Mouse (Mus musculus): ENCODE measurements around the gene Hspg2.

Hspg2 gene

DNA sequence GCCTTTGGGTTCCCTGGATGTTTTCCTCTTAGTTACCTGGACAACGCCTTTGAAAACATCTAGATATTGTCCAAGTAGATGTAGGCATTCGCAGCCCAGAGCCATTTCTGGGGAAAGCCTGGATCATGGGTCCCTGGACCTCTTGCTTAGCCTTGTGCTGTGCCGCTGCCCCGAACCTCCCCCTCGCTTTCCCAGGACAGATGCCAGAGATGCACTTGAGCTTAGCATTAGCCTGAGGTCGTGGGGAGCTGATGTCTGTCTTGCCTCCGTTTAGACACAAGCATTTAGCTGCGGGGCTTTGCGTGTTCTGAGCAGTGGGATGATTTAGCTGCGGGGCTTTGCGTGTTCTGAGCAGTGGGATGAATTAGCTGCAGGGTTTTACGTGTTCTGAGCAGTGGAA is 31.6 kb downstream of the Hspg2 start:
- DNase-seq (ENCODE audit: low spot score in 2 of 2) = no peak

DNA sequence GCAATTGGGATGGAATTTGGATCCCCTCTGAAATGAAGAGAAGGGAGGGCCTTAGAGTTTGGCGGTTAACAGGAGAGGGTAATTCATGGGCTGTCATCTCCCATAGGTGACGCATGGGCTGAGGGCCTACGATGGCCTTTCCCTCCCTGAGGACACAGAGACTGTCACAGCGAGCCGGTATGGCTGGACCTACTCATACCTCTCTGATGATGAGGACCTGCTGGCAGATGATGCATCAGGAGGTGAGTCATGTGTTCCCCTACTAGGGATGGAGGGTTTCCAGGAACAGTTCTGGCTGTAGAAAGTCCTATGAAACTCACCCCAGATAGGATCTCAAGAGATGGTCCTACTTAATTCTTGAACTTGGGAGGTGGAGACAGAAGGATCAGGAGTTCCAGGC is 32.4 kb downstream of the Hspg2 start:
- no peak for DNase-seq (ENCODE audit: low spot score in 2 of 2)

DNA sequence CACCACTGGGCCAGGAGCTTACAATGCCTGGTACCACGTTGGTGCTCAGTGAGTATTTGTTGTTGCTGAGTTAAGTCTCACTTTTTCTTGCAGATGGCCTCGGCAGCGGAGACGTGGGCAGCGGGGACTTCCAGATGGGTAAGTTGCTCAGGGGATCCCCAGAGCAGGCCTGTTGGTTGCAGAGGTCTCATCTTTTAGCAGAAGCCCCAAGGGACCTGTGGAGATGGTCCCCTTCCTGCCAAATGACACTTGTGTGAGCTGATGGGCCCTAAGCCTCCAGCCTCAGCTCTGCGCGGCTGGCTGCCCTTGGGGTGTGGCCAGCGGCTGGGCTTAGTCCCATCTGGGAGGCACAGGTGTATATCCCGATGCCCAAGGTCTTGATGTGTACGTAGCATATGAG is 33.6 kb downstream of the Hspg2 start:
- no peak for DNase-seq (ENCODE audit: low spot score in 2 of 2)

DNA sequence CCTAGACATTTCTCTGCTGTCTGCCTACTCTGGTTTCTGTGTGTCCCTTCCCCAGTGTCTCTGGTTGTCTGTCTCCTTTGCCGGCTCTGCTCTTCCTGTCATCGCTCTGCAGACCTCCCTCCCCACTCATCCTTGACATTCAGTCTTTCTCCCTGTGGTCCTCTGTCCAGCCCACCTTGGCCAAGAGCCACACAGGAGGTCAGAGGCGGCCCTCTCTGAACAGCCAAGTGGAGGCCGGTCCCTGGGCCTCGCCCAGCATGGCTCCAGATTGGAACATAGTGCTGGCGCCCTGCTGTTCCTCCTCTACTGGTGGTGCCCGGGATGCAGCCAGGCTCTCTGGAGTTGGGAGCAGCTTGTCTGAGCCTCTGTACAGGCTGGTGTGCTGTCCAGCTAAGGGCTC is 34.2 kb downstream of the Hspg2 start:
- no peak for DNase-seq (ENCODE audit: low spot score in 2 of 2)

DNA sequence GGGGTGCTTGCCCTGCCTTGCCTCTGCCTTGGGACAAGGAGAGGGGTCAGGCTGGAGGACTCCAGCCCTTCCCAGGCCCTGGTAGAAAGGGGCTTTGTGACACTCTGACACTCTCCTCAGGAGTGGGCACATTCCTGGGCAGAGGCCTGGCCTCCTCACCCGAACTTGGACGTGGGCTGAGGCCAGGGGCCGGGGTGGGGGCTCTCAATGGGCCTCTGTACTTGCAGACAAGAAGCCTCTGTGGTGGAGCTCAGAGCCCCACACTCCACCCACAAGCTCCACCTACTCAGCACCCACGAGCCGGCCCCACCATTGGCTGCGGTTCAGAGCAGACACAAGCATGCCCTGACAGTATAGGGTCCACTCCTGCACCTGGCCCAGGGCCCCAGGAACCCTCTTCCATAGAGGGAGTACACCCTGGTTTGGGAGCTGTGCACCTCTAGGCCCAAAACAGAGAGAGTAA is 35.0 kb downstream of the Hspg2 start:
- DNase-seq (ENCODE audit: low spot score in 2 of 2) = peak; percentile 8 to 14

DNA sequence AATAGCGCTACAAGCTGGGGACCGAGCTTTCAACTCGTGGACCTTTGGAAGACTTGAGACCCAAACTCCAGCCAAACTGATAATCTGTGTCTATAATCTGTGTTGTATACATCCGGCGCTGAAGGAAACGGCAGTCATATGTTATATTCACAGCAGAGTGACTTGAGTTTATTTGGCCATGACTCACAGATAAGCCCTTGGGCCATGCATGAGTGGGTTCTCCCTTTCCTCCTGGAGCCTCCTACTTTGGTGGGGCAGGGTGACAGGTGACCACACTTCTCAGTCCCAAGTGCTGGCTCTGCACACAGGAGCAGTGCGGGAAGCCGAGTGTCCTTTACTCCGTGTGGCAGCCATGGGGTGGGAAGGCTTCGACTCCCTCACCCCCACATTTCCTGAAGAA is 38.1 kb downstream of the Hspg2 start:
- DNase-seq (ENCODE audit: low spot score in 2 of 2) = no peak

DNA sequence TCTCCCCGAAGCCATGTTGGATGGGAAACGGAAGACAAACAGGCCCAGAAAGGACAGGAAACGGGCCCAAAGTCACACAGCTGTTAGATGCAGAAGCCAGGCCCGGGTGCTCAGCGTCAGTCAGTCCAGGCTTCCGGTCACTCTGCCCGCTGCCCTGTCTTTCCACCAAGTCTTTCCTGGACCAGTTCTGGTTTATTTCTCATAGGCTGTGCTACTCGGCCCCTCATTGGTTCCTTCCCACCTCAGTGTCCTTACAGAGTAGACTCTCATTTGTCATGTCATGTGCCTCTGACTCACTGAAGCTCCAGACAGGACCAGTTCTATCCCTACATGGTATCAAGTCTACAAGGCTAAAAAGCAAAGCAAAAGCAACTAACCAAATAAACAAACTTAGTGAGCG is 41.0 kb downstream of the Hspg2 start:
- DNase-seq (ENCODE audit: low spot score in 2 of 2) = no peak

DNA sequence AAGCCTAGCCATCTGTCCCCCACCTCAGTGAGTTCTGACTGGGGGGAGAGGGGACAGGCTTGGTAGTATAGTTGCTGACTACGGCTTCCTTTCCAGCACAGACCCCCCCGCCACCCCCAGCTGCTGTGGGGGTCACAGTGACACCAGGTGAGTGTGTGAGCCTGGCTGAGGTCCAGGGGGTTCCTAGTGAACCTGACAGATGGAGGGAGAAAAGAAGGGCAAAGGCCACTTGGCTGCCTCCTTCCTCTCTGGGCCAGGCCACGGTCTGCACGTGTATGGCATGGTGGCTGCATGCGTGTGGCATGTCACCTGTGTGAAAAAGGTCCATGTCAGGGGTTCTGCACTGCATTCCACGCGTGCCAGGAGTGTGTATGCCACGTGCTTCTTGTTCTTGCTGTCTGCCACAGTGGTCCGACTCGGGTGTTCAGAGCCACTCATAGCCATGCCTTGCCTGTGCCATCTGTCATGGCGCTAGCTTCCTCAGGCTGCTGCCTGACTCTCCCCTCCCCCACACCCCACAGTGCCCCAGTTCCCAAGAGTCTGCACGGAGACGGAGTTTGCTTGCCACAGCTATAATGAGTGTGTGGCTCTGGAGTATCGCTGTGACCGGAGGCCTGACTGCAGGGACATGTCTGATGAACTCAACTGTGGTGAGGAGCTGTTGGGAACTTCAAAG is 41.6 kb downstream of the Hspg2 start:
- DNase-seq (ENCODE audit: low spot score in 2 of 2) = no peak

DNA sequence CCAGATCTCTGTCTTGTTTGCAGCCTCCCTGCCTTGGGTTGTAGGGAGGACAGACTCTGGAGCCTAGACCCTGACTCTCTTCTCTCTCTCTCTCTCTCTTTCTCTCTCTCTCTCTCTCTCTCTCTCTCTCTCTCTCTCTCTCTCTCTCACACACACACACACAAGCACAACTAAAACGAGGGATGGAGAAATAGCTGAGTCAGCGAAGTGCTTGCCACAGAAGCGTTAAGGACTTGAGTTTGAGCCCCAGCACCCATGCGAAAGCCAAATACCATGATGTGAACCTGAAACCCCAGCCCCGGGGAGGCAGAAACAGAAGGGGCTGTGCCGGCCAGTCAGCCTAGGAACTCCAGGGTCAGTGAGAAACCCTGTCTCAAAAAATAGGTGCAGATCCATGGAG is 44.3 kb downstream of the Hspg2 start:
- no peak for DNase-seq (ENCODE audit: low spot score in 2 of 2)

DNA sequence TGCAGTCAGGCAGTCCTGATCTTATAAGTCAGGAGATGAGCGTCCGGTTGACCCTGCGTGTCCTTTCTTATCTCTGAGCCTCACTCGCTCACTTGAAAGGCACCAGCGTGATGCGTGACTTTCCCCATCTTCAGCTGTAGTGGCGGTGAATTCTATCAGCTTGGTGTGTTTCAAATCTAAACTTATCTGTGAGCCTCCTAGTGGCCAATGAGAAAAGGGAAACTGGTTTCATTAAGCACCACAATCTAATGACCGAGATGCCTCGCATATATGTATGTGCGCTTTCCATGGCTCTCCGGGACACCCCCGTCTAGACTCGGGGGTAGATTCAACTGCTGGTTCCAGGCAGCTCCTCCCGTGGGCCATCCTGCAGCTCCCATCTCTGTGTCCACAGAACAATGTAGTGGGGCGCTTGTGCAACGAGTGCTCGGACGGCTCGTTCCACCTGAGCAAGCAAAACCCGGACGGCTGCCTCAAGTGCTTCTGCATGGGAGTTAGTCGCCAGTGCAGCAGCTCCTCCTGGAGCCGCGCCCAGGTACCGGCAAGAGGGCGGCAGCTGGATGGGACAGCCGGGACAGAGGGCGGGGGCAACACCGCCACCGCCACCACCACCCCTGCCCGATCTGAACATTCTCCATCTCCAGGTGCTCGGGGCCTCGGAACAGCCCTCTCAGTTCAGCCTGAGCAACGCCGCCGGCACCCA is 49.6 kb downstream of the Hspg2 start:
- DNase-seq (ENCODE audit: low spot score in 2 of 2) = no peak

DNA sequence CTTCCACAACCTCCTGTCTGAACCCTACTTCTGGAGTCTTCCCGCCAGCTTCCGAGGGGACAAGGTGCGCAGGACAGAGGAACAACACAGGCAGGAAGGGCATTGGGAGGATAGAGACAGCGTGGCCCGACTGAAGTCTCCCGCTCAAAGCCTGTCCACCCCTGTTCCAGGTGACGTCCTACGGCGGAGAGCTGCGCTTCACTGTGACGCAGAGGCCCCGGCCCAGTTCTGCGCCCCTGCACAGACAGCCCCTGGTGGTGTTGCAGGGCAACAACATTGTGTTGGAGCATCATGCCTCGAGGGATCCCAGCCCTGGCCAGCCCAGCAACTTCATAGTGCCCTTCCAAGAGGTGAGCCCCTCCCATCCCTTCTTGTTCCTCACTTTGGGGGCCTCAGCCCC is 50.2 kb downstream of the Hspg2 start:
- DNase-seq (ENCODE audit: low spot score in 2 of 2) = no peak

DNA sequence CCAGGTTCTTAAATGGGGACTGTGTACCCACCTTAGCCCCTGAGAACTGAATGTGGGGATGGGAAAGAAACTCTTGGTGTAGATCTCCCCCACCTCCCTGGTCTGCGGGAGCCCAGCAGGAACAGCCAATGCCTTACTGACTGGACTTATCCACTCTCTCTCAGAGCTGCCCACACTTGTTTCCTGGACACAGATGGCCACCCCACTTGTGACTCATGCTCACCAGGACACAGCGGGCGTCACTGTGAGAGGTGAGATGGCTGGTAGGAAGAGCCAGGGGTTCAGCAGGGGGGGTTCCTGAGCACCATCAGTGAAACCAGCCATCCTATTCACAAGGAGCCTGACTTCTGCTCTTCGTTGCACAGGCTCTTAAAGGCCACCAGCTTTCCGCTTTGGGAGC is 51.8 kb downstream of the Hspg2 start:
- DNase-seq (ENCODE audit: low spot score in 2 of 2) = peak in 1 of 2 experiments; percentile 11

DNA sequence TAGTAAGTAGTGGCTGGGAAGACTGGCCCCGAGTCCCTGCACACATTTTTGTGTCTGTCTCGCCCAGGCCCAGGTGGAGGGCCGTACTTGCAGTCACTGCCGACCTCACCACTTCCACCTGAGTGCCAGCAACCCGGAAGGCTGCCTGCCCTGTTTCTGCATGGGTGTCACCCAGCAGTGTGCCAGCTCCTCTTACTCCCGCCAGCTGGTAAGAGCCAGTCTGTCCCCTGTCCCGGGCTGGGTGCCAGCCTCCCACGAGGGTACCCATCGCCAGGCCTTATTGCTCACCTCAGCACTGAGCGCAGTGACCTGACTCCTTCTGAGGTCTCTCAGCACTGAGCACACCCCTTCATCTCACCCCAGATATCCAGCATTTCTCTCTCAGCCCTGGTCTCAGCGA is 53.4 kb downstream of the Hspg2 start:
- no peak for DNase-seq (ENCODE audit: low spot score in 2 of 2)

DNA sequence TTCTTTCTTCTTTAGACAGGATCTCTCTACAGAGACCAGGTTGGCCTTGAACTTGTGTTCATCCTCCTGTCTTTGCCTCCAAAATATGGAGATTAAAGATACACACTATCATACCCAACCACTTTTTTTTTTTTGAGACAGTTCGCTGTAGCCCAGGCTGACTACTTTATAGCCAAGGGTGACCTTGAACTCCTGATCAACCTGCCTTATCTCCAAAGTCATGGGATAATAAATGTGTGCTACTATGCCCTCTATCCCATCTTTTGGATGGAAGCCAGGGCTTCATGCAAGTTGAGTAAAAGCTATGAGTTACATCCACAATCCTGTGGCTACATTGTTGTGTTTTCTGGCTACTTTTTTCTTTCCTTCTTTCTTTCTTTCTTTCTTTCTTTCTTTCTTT is 56.9 kb downstream of the Hspg2 start:
- no peak for DNase-seq (ENCODE audit: low spot score in 2 of 2)

DNA sequence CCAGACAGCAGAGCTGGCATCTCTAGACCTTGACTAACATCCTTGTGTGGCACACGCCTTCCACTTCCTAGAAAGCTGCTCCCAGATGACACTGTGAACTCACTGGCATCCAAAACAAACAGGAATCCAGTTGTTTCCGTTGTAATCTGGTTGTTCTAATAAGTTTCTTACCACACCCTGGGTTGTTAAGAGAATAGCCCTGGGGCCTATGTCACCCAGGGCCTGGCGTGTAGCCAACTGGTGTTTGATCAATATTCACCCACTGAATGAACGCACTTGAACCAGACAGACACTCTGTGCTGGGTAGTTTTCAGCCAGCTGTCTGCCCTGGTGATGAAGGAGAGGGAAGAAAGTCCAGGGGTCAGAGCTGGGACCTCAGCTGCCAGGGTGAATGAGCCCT is 58.8 kb downstream of the Hspg2 start:
- no peak for DNase-seq (ENCODE audit: low spot score in 2 of 2)

DNA sequence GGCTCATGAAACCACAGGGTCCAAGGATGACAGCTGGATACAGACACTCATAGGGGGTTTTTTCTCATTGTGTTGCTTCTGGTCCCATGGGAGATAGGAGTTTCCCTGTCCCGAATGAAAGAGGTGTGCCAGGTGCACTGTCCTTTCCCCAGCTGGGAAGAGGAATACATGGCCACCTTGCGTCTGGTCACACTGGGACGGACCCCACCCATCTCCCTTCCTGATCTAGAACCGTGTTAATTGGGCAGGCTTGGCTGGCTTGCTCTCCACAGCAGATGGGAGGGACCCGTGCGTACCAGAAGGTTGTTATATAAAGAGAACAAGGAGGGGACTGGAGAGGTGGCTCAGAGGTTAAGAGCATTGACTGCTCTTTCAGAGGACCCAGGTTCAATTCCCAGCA is 59.3 kb downstream of the Hspg2 start:
- DNase-seq (ENCODE audit: low spot score in 2 of 2) = no peak

DNA sequence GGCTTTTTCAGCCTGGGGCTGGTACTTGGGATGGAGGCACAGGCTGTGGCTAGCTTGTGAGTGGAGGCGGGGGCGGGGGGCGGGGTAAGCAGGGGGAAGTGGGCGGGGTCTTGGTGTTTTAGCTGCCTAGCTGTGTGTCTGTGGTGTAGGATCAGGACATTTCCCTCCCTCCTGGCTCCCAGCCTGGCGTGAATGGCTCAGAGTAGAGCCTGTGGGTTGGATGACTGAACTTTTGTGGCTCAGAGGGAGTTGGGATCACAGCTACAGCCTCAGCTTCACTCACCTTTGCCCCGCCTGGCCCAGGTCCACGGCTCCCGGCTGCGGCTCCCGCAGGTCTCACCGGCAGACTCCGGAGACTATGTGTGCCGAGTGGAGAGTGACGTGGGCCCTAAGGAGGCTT is 71.8 kb downstream of the Hspg2 start:
- DNase-seq (ENCODE audit: low spot score in 2 of 2) = no peak

DNA sequence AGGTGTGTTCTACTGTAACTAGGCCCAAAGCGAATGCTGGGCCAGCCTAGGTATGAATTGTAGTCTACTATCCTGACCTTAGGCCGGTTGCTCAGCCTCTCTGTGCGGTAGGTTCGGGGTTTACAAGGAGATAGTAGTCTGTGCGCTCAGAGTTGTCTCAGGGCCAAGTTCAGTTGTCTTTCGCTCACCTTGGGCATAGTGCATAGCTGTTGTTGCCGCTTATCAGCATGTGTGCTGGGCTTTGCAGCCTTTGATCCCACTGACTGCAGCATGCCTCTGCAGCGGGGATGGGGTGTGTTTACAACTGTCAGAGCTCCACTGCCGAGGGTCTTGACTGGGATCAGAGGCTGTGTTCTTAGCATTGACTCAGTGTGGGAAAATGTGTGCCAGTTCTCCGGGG is 74.4 kb downstream of the Hspg2 start:
- DNase-seq (ENCODE audit: low spot score in 2 of 2) = no peak

DNA sequence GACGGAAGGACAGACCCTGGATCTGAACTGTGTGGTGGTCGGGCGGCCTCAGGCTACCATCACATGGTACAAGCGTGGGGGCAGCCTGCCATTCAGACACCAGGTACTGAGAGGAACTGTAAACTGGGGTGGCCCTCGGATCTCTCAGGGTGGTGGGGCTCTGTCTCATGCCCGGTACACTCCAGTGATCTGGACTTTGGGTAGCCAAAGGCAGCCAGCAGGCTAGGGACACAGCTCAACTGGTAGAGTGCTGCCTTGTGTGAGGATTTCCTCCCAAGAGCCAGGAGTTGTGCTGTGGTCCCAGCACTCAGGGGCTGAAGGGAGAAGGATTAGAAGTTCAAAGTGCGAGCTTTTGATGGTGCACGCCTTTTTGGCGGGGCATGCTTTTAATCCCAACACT is 77.0 kb downstream of the Hspg2 start:
- DNase-seq (ENCODE audit: low spot score in 2 of 2) = no peak

DNA sequence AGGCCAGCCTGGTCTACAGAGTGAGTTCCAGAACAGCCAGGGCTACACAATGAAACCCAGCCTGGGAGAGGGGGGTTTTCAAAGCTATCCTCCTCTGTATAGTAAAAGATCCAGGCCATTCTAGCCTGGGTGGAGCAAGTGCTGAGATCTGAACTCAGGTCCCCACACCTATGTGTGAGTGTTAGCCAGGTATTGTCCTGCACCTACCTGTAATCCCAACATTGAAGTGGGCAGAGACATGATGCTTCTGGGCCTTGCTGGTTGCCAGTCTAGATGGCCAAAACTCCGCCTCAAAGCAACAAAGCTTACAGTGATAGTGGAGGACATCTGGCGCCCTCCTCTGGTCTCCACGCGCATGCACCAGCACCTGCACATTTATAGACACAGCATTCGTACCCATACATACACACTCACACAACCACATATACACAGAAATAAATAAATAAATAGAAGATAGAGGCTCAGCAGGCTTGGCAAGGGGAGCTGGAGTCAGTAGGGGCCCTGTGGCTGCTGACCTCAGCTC is 77.5 kb downstream of the Hspg2 start:
- no peak for DNase-seq (ENCODE audit: low spot score in 2 of 2)

DNA sequence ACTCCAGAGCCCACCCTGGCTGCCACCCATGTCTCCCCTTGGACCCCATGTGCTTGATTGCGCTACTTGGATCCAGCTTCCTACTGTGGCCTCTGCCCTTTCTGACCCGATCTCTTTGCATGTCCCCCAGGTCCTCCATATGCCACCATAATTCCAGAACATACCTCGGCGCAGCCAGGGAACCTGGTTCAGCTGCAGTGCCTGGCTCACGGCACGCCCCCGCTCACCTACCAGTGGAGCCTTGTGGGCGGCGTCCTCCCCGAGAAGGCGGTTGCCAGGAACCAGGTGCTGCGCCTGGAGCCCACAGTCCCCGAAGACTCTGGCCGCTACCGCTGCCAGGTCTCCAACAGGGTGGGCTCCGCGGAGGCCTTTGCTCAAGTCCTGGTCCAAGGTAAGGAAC is 84.9 kb downstream of the Hspg2 start:
- DNase-seq (ENCODE audit: low spot score in 2 of 2) = no peak

DNA sequence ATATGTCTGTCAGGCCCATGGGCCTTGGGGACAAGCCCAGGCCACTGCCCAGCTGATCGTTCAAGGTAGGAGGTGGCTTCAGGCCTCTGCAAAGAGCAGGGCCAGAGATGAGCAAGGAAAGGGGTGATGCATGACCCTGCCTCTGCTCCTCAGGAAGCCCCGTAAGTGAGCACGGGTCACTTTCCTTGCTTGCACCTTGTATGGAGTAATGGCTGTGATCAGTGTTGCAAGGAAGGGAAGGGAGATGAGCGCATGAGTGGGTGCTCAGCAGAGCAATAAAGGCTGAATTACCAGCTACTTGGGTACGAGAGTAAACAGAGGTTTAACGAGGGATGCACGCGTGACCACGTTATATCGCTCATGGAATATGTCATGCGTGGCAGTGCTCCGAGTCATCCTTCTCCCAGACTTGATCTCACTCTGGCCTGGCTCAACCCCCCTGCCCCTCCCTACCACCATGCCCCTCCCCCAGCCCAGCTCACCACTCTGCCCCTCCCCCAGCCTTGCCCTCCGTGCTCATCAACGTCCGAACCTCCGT is 88.2 kb downstream of the Hspg2 start:
- no peak for DNase-seq (ENCODE audit: low spot score in 2 of 2)

DNA sequence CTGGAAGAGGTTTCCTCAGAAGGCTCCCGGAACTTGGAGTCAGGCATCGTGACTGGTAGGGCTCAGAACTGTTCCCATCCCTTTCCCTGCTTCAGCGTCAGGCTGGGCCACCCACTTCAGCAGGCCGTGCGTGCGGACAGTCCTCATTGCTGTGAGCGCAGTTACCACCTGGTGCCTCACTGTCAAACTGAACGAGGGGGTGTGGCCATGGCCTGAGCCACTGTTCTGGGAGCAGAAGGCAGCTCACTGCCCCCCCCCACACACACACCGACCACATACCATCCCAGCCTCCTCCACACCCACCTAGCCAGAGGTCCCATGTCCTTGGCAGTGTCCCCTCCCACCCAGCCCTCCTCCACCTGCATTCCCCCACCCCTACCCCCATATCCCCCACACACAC is 101.3 kb downstream of the Hspg2 start:
- DNase-seq (ENCODE audit: low spot score in 2 of 2) = no peak

All from right cerebral cortex, postnatal 36 days (tissue).